Mouse (Mus musculus) heart, postnatal 0 days (tissue): Measurements from ENCODE around the gene Csnk1e.

Experiments used
- CTCF ChIP-seq: IDR thresholded peaks from 2 replicates; pipeline ENCODE4 v1.5.1; 2016; ENCODE audit warnings: antibody characterized with exemption, control low read depth, low read depth
- EP300 ChIP-seq: IDR thresholded peaks from 2 replicates; pipeline ENCODE4 v1.6.1; 2016; ENCODE audit warnings: antibody characterized with exemption, low read depth

DNA sequence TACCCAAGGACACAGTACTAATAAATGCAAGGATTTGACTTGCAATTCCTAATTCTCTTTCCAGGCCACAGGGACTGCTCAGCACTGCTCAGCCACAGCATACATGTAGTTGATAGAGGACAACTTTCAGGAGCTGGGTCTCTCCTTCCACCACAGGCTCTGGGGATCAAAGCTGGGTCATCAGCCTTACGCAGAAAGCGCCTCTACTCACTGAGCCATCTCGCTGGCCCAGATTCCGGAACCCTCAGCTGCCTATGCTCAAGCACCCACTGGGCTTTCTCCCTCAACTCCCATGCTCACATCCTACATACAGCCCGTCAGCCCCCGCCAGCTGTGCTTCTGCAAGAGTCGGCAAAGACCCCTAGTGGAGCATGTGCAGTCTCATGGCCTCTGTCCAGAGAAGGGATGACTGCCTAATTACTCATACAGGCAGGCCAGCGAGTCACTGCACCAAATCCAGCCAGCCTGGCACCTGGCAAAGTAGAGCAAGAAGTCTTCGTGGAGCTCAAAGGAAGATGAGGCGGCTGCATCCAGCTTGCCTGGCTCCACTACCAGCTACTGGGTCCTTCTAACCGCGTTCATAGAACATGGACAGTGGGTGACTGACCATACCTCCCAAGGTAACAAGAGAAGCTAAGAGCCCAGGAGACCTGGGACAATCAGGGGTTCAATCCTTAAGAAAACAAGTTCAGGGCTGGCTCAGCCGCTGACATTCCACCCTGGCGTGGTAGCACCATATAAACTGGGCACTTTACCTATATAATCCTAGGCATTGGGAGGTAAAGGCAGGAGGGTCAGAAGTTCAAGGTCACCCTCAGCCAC, 55.9 kb downstream of the Csnk1e start:
- TF ChIP-seq CTCF (no peak), EP300 (no peak)
